Mouse (Mus musculus): ENCODE data around the gene Hist1h4i.

Hist1h4i gene

GRCm38 (mm10) chr13:22036986-22037385, 4.2 kb downstream of the Hist1h4i start:
- no peak for DNase-seq (ENCODE audit: low read depth, low spot score)

GRCm38 (mm10) chr13:22036149-22036956, 4.8 kb downstream of the Hist1h4i start:
- DNase-seq (ENCODE audit: low read depth, low spot score), result no peak

DNA sequence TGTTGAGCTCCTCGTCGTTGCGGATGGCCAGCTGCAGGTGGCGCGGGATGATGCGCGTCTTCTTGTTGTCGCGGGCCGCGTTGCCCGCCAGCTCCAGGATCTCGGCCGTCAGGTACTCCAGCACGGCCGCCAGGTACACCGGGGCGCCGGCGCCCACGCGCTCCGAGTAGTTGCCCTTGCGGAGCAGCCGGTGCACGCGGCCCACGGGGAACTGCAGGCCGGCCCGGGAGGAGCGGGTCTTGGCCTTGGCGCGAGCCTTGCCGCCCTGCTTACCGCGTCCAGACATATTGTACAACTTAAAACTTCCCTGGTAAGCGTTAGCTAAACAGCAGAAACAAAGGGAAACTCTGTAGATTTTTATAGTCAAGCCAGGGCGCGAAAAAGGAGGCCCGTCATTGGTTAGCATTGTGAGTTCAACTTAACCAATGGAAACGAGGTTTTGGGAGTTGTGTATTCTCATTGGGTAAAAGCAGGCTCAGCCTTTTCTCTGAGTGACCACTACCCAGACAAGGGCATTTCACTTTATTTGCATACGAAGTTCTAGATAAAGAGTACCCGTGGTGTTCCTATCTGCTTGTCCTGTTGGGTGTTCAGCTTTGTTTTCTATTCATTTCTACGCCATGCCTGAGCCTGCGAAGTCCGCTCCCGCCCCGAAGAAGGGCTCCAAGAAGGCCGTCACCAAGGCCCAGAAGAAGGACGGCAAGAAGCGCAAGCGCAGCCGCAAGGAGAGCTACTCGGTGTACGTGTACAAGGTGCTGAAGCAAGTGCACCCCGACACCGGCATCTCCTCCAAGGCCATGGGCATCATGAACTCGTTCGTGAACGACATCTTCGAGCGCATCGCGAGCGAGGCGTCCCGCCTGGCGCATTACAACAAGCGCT, 5.7 kb downstream of the Hist1h4i start, which contains the start of the genes Hist1h2ah and Hist1h2bk:
Hist1h2ah (minus strand) TSS at position 302 of the 882 bp plus-strand sequence.
Hist1h2bk (plus strand) TSS at position 604 of the 882 bp plus-strand sequence.
- peak; percentile 95 for DNase-seq (ENCODE audit: low read depth, low spot score)

DNA sequence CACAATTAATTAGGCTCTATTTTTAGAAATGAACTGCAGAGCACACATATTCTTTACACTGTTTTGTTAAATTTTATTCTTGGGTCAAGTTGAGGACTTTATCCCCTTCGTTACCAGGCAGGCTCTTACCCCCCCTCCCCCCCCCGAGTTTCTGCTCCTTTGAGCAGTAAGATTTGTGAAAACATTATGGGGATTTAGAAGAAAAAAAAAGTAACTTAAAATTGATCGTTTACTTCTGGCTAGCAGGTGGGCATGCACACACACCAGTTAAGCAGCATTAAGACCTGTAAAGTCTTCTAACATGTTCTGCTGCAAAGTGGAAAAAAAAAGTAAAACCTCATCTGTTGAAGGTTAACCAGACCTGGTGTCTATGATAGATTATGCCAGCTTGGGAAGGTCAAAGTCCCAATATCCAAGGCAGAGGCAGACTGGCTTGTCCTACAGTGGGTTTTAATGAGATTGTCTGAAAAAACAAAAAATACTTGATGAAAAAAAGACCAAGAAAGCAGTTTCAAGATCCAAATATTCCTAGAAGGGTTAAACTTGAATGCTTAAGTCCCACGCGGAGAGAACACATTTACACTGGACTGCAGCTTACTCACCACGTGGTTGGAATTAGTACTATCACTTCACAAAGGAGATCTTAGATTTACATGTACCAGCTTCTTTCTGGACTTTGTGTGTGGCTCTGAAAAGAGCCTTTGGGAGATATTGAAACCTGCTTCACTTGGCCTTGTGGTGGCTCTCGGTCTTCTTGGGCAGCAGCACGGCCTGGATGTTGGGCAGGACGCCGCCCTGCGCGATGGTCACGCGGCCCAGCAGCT, 6.5 kb downstream of the Hist1h4i start:
- no peak for DNase-seq (ENCODE audit: low read depth, low spot score)

DNA sequence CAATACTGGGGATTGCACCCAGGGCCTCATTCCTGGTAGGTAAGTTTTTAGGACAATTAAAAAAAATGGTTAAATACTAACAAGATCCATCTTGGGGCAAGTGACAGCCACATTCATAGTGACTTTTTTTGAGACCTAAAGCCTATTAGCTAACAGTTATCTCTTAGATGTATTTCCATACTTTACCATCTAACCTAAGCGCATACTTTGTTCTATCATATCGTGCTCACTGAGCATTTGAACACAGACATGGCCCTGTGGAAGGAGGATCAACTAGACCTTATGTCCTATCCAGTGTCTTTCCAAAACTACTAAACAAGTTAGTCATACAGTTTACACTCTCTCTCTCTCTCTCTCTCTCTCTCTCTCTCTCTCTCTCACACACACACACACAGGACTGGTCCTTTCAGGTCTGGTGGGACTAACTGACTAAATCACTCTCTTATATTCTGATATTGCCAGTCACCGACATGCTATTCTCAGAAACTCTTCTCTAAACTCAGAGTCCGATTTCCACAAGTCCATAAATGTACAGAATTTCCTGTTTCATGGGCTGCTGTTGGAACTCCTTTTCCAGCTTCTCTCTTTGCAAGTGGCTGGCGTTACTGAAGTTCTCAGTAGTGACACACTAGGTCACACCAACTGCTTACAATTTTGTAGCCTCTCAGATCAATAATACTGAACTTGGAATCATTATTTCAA, 7.3 kb downstream of the Hist1h4i start:
- DNase-seq (ENCODE audit: low read depth, low spot score), result no peak

GRCm38 (mm10) chr13:22030493-22030892, 10.7 kb downstream of the Hist1h4i start:
- DNase-seq (ENCODE audit: low read depth, low spot score), result no peak

DNA sequence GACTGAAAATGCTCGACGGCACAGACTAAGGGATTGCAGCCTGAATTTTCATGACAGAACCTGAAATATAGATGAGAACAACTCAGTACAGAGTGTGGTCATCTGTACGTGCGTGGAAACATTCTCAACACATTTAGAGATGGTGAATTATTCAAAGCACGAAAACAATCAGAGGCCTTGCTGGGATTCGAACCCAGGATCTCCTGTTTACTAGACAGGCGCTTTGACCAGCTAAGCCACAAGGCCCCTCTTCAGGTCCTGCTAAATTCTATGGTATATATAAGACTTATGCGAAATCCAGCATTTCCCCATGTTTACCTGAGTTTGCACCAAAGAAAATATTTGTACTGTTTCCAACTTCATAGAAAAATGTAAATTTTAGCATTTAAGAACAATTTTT, 11.2 kb downstream of the Hist1h4i start:
- no peak for DNase-seq (ENCODE audit: low read depth, low spot score)

DNA sequence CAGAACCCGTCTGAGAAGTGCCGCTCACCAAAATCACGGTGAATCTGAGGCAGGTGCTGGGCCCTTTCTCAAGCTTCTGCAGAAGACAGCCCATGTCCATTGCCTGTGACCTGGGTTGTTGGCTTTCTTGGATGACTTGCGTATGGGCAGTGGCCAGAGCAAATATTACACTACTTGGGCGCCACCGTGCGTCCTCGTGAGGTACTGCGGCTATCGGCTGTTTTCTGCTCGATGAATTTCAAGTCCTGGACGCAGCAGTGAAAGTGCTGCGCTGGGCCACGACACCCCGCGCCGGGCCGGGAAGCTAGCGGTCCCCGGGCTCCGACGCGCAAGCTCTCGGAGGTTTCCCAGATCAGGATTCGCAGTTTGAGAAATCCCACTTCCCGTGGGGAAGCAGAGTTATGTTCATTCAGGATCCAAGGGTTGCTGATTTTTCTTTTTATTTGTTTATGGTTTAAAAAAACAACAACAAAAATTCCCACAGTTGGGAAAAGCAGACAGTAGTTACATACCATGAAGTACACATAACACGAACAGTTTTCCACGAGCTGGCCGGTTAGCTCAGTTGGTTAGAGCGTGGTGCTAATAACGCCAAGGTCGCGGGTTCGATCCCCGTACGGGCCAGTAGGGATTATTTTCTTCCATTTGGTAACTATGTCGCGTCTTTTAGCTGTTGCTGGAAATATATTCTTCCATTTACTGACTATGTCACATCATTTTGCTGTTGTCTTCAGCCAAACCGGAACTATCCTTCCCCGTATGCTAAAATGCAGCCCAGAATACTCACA, 12.3 kb downstream of the Hist1h4i start:
- DNase-seq (ENCODE audit: low read depth, low spot score), result peak; percentile 96

- DNase-seq (ENCODE audit: low read depth, low spot score), result peak; percentile 92
Observed at GRCm38 (mm10) chr13:22026058-22027031, 14.8 kb downstream of the Hist1h4i start.

DNA sequence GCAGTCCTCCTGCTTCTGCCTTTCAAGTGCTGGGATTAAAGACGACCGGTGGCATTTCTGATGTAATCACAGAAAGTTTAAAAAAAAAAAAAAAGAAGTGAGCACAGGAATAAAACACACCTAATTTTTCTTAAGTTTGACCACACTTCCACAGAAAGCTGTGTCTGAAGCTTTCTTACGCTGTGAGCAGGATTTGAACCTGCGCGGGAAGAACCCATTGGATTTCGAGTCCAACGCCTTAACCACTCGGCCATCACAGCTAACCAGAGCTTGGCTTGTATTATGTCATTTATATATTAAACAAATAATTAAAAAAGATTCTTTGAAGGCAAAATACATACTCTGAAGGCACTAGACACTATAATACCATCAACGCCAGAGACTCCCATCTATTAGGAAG, 18.9 kb downstream of the Hist1h4i start:
- DNase-seq (ENCODE audit: low read depth, low spot score), result peak; percentile 94

GRCm38 (mm10) chr13:22021581-22021980, 19.6 kb downstream of the Hist1h4i start:
- DNase-seq (ENCODE audit: low read depth, low spot score), result no peak

DNA sequence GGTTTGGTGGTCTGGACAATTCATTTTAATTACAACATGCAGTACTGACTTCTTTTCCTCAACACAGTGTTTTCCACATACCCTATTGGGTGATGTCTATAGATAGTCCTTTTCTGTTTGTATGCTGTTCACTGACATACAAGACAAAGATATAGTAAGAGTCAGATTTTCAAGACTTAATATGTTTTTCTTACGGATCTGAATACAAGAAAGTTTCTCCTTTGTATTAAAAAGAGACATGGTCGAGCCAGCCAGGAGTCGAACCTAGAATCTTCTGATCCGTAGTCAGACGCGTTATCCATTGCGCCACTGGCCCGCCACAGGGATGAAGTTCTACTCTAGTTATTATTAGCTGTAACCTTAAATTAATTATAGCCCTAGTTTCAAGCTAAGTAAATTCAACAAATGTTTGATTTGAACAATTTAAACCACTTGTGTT, 20.2 kb downstream of the Hist1h4i start:
- no peak for DNase-seq (ENCODE audit: low read depth, low spot score)

DNA sequence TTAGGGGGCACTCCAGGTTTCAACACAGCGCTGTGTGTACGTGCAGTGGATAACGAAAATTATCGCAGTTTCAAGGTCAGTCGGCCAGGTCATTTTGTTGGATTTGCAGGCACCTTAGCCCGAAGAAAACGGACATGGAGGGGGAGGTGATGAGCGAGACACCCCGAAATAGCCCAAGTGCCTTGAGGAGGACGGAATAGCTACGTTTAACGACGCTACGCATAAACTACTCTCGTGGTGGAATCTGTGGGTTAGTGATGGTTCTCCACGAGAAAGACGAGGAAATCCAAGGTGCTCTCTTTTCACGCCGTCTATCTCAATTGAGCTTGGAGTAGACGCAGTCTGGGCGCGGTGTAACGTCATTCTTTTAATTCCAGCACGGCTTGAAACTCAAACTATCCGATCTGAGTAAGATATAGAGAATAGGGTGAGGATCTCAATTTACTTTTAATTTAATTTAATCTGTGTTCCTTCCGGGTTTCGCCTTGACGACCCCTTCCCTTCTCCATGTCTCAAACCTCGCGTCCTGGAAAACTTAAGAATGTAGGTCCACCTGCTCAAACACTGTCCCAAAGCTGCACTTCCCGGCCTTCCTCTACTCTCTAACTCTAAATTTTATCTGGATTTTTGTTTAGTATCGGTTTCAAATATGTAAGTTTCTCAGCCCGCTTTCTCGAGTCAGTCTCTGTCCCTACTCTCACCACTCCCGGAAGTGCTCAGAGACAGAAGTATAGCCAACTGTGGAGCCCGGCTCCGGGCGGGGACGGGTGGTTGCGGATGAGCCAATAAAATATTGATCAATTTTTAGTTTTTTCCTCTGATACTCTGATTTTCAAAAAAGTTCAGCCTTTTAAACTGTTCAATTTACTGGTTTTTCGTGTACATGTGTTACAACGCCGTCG, 21.0 kb downstream of the Hist1h4i start:
- no peak for DNase-seq (ENCODE audit: low read depth, low spot score)

DNA sequence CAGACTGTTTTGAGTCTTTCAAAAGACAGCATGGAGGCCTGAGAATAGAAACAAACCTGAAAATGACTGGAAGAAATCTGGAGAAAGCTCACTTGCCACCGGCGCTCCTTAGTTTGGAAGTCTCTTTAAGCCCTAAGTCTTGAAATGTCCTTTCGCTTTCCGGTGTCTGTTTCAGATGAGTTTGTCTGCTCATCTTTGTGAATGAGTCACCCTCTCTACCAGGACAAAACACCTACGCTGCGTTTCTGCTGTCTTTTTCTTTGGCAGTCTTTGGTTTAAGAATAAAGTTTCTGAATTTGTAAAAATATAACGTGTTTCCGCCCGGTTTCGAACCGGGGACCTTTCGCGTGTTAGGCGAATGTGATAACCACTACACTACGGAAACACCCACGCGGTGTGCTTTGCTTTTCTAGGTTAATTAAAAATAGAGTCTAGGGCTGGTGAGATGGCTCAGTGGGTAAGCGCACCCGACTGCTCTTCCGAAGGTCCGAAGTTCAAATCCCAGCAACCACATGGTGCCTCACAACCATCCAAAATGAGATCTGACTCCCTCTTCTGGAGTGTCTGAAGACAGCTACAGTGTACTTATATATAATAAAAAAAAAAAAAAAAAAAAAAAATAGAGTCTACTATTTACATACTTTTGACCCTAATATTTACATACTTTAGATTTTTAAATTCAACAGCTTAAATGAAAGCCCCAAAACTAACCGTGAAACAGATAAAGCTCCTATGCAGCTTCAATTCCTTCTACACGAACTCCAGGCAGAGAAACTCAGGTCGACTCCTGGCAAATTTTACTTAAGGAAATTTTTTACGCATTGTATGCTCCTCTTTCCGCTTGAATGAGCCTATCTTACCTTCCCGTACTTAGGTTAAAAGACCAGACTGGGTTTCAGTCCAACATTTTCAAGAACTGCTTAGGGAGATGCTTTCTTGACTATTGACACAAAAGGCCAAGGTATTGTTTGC, 25.4 kb downstream of the Hist1h4i start:
- DNase-seq (ENCODE audit: low read depth, low spot score), result peak; percentile 92

- no peak for DNase-seq (ENCODE audit: low read depth, low spot score)
Observed at GRCm38 (mm10) chr13:22014411-22014845, 26.7 kb downstream of the Hist1h4i start.

DNA sequence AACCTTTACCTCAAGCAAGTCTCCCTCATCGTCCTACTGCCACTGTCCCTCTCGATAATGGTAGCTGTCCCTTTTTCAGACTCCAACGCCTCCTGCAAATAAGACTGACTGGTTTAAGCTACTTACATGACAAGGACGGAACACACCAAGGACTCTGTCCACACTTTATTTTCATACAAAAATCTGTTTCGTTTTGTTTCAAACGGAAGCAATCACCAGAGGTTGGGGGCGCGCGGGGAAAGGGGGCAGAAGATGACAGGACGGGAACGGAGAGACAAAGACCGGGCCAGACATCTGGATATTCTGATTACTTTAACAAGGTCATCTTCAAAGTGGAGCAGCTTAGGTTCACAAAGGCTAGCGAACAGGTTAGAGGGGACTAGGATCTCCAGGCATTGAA, 27.4 kb downstream of the Hist1h4i start:
- no peak for DNase-seq (ENCODE audit: low read depth, low spot score)

GRCm38 (mm10) chr13:22009642-22010041, 31.5 kb downstream of the Hist1h4i start, which contains the start of gene Prss16:
Gene Prss16 (minus strand): TSS chr13:22009742.
- DNase-seq (ENCODE audit: low read depth, low spot score), result no peak
